Mouse (Mus musculus) megakaryocyte, embryonic 14.5 days (primary cell): Measurements from ENCODE around the gene Cstl1.

ENCODE experiments used
- FLI1 ChIP-seq: IDR thresholded peaks from 2 replicates; pipeline ENCODE4 v1.6.1; 2012; ENCODE audit warnings: low read length, inconsistent platforms, mixed read lengths
- GATA1 ChIP-seq: IDR thresholded peaks from 3 replicates; pipeline ENCODE4 v1.6.1; 2012; ENCODE audit warnings: mixed read lengths, low read length, inconsistent platforms, borderline replicate concordance

GRCm38 (mm10) chr2:148707202-148707530, 43.0 kb upstream of the Cstl1 start:
- no peak for TF ChIP-seq GATA1
- TF ChIP-seq FLI1: no peak
